Mouse (Mus musculus) forebrain, embryonic 14.5 days (tissue): ENCODE results near the gene Alg13. TPM values are rescaled to one million over a fixed set of nuclear protein-coding genes. Genes with fewer than 3 reads are reported as not detected.

Experiments
- ATAC-seq: fragments of 200-750 bp; cut with Nextera tagmentation; 2 replicates; pipeline ENCODE4 v1.8.0; 2017; ENCODE audit warnings: mild to moderate bottlenecking, moderate library complexity
- DNase-seq: peaks from one replicate; pipeline ENCODE4 v3.0.0-alpha.2; 2015; ENCODE audit warnings: low spot score
- H3K27ac ChIP-seq: fragments of 300-500 bp; sonication (generic); 2 replicates; pipeline ENCODE4 v1.5.1; 2014; ENCODE audit warnings: low read depth, mild to moderate bottlenecking, control low read depth, low read length, moderate library complexity
- H3K27me3 ChIP-seq: fragments of 300-500 bp; sonication (generic); replicated peaks from 2 replicates; pipeline ENCODE4 v1.6.1; 2014; ENCODE audit warnings: low read length, control low read depth, mixed read lengths; ENCODE audit not compliant: control insufficient read depth, insufficient read depth
- H3K36me3 ChIP-seq: fragments of 300-500 bp; sonication (generic); 2 replicates; pipeline ENCODE4 v1.6.1; 2014; ENCODE audit warnings: low read length, control low read depth; ENCODE audit not compliant: control insufficient read depth, insufficient read depth
- H3K4me1 ChIP-seq: fragments of 300-500 bp; sonication (generic); 2 replicates; pipeline ENCODE4 v1.6.1; 2014; ENCODE audit warnings: antibody characterized with exemption, low read length, control low read depth; ENCODE audit not compliant: control insufficient read depth, insufficient read depth
- H3K4me2 ChIP-seq: fragments of 300-500 bp; sonication (generic); 2 replicates; pipeline ENCODE4 v1.6.1; 2014; ENCODE audit warnings: mild to moderate bottlenecking, control low read depth, low read length
- H3K4me3 ChIP-seq: fragments of 300-500 bp; sonication (generic); 2 replicates; pipeline ENCODE4 v1.5.1; 2014; ENCODE audit warnings: low read depth, low read length, control low read depth
- H3K9ac ChIP-seq: fragments of 300-500 bp; sonication (generic); 2 replicates; pipeline ENCODE4 v1.6.1; 2014; ENCODE audit warnings: mild to moderate bottlenecking, low read length, control low read depth, moderate library complexity
- H3K9me3 ChIP-seq: fragments of 300-500 bp; sonication (generic); replicated peaks from 2 replicates; pipeline ENCODE4 v1.6.1; 2016; ENCODE audit warnings: low read length, control low read depth, mixed read lengths; ENCODE audit not compliant: control insufficient read depth
- WGBS: fragments of 180-500 bp; shearing (Covaris S2); extraction: QIAGEN DNeasy Blood & Tissue Kit; methylation state at CpG from one replicate; pipeline ENCODE4 v1.1.7; 2014; 5-methylcytosine and 5-hydroxymethylcytosine counted together
- microRNA-seq: library from miRNA; unstranded; fragments of <30 nt; microRNA quantifications from one replicate; pipeline ENCODE4, GENCODE M21; 2016
- polyA plus RNA-seq: library from polyadenylated mRNA; unstranded; fragments of >200 nt; fragmentation: Nextera tagmentation; extraction: Ambion mirVana; gene quantifications from 2 replicates; pipeline ENCODE4 v1.2.1, GENCODE M21; 2014

Gene Alg13
- polyA plus RNA-seq, 1 experiment from 2014 or later, result 19.5 TPM

- 81% methylated on average over 3 of the region's 3 CpGs for WGBS
- no peaks in the 10 kb centered on the region for H3K9me3 ChIP-seq
- ATAC-seq (no peak), DNase-seq (no peak)
- H3K27me3 ChIP-seq, result no peaks in the 10 kb centered on the region
- H3K9ac ChIP-seq, result no peak overlapping the region
- no peak overlapping the region for H3K4me2 ChIP-seq
- no peak overlapping the region for H3K4me3 ChIP-seq
- no peak overlapping the region for H3K27ac ChIP-seq
- H3K4me1 ChIP-seq, result no peaks in the 10 kb centered on the region
- H3K36me3 ChIP-seq, result no peaks in the 10 kb centered on the region
Measured at GRCm38 (mm10) chrX:144423848-144424247, 106.2 kb downstream of the Alg13 start.

Small RNA genes within 50 kb of the gene (microRNA-seq; reads per million reads assigned to microRNA genes)
- not detected for gene Mir680-2

Other genes starting within 250 kb of the Alg13 start
- gene A730046J19Rik, start 164.1 kb upstream of the Alg13 start, polyA plus RNA-seq, result 0.41 and 0.51 TPM in 2 replicates
- gene Trpc5os, start 138.8 kb downstream of the Alg13 start, polyA plus RNA-seq, result not detected in 2 replicates